Mouse (Mus musculus) small intestine, adult 2 months (tissue): ENCODE data around the gene Dtd1. TPM values are rescaled to one million over a fixed set of nuclear protein-coding genes. Genes with fewer than 3 reads are reported as not detected.
A peak's percentile ranks its signal among the peaks of the same experiment; 100 is the strongest.
"Not testable (repeated sequence)": the region's sequence is repeated elsewhere in the genome, so short reads cannot be mapped to it uniquely, and the experiment has no call there.

Source experiments
- H3K27ac ChIP-seq: fragments of 200-500 bp; 2 replicates; pipeline ENCODE4 v1.5.1; 2012; ENCODE audit warnings: low read depth, low read length, control low read depth, inconsistent platforms; ENCODE audit not compliant: insufficient read depth
- H3K27me3 ChIP-seq: fragments of 200-500 bp; 2 replicates; pipeline ENCODE4 v1.6.1; 2012; ENCODE audit warnings: mild to moderate bottlenecking, moderate library complexity, low read length, inconsistent platforms; ENCODE audit not compliant: control insufficient read depth, insufficient read depth
- H3K36me3 ChIP-seq: fragments of 200-500 bp; 2 replicates; pipeline ENCODE4 v1.6.1; 2012; ENCODE audit warnings: mild to moderate bottlenecking, low read length, control low read depth, inconsistent platforms; ENCODE audit not compliant: control insufficient read depth, insufficient read depth
- H3K4me1 ChIP-seq: fragments of 200-500 bp; 2 replicates; pipeline ENCODE4 v1.6.1; 2012; ENCODE audit warnings: low read length, inconsistent platforms, mixed read lengths; ENCODE audit not compliant: control insufficient read depth, insufficient read depth, insufficient read length
- H3K4me3 ChIP-seq: fragments of 200-500 bp; 2 replicates; pipeline ENCODE4 v1.5.1; 2012; ENCODE audit warnings: low read depth, mild to moderate bottlenecking, control low read depth, inconsistent platforms, low read length, moderate library complexity
- CTCF ChIP-seq: fragments of 200-500 bp; IDR thresholded peaks from 2 replicates; pipeline ENCODE4 v1.5.1; 2012; ENCODE audit warnings: low read depth, mild to moderate bottlenecking, control low read depth, inconsistent platforms, low read length, moderate library complexity, mixed read lengths; ENCODE audit not compliant: insufficient replicate concordance, insufficient read length; ENCODE audit errors: extremely low read depth
- POLR2A ChIP-seq: fragments of 200-500 bp; IDR thresholded peaks from 2 replicates; pipeline ENCODE4 v1.6.1; 2012; ENCODE audit warnings: low read depth, mild to moderate bottlenecking, control low read depth, inconsistent platforms, low read length, moderate library complexity
- WGBS: fragments of 180-500 bp; shearing (Covaris S2); methylation state at CpG from one replicate; pipeline ENCODE4 v1.1.7; 2018; 5-methylcytosine and 5-hydroxymethylcytosine counted together
- polyA plus RNA-seq: library from polyadenylated mRNA; depleted of rRNA; stranded (reverse); fragments of >200 nt; gene quantifications from 2 replicates; pipeline ENCODE4 v1.2.3, GENCODE M21; 2012; rRNA removed

Gene Dtd1
- 2.7 and 3.8 TPM in 2 replicates for polyA plus RNA-seq

GRCm38 (mm10) chr2:144599831-144600687 is at the start of gene Dtd1:
Gene Dtd1, plus strand, starts transcription at chr2:144599897.
- peak within 1 kb of the TSS; percentile 96 for H3K4me3 ChIP-seq
- no peaks in the 10 kb centered on the region for H3K27me3 ChIP-seq
- H3K4me1 ChIP-seq = no peaks in the 10 kb centered on the region
- TF ChIP-seq CTCF = peak; percentile 79
- TF ChIP-seq POLR2A = peak; percentile 32; the same call in 1 of the 2 replicates
- H3K36me3 ChIP-seq = no peaks in the 10 kb centered on the region
- H3K27ac ChIP-seq = peak within 1 kb of the TSS; percentile 51
- WGBS = 2% methylated on average over 50 of the region's 50 CpGs

GRCm38 (mm10) chr2:144550529-144550928 is 49.2 kb upstream of the Dtd1 start, which contains the start of gene Rbbp9:
Gene Rbbp9, minus strand, starts transcription at chr2:144550869.
- Histone ChIP-seq H3K27me3 (no peaks in the 10 kb centered on the region), H3K36me3 (0 out of 2 replicates have a peak, but pooled peaks cover 2% of the 10 kb centered on the region), H3K4me1 (peaks cover 3% of the 10 kb centered on the region; the same call in 1 of the 2 replicates), H3K27ac (no peak within 1 kb of the TSS), H3K4me3 (peak within 1 kb of the TSS; percentile 98)
- WGBS = under 1% methylated on average over 17 of the region's 17 CpGs
- TF ChIP-seq CTCF (no peak), POLR2A (no peak; the same call in 1 of the 2 replicates)

DNA sequence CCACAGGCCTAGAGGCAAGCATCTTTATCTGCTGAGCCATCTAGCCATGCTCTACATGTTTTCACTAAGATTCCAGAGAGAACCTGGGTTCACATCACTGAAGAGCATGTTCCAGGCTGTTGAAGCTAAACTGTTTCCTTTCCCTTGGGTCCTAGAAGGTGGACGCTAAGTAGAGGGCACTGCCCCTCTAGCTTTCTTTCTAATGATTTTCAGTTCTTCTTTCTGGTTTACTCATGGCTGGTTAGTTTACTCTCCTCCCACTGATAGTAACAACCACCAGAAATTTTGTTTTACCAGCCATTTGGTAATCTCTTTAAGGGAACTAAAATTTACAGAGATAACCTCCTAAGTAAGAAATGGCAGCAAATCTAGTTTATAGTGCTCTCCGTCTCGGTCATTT is 45.8 kb upstream of the Dtd1 start:
- Histone ChIP-seq H3K27me3 (no peaks in the 10 kb centered on the region), H3K4me1 (peaks cover 3% of the 10 kb centered on the region; the same call in 1 of the 2 replicates), H3K27ac (no peak overlapping the region), H3K36me3 (no peaks in the 10 kb centered on the region), H3K4me3 (no peak overlapping the region)
- TF ChIP-seq CTCF (no peak), POLR2A (no peak)
- 92% methylated on average over 3 of the region's 3 CpGs for WGBS

- H3K27me3 ChIP-seq = no peaks in the 10 kb centered on the region
- H3K36me3 ChIP-seq = peaks cover 9% of the 10 kb centered on the region
- peaks cover 3% of the 10 kb centered on the region; the same call in 1 of the 2 replicates for H3K4me1 ChIP-seq
- peak overlapping the region; percentile 79 for H3K27ac ChIP-seq
- 1% methylated on average over 14 of the region's 14 CpGs for WGBS
- TF ChIP-seq CTCF (no peak), POLR2A (no peak)
- peak overlapping the region; percentile 89 for H3K4me3 ChIP-seq
Measured at GRCm38 (mm10) chr2:144555286-144555819, 44.3 kb upstream of the Dtd1 start.

DNA sequence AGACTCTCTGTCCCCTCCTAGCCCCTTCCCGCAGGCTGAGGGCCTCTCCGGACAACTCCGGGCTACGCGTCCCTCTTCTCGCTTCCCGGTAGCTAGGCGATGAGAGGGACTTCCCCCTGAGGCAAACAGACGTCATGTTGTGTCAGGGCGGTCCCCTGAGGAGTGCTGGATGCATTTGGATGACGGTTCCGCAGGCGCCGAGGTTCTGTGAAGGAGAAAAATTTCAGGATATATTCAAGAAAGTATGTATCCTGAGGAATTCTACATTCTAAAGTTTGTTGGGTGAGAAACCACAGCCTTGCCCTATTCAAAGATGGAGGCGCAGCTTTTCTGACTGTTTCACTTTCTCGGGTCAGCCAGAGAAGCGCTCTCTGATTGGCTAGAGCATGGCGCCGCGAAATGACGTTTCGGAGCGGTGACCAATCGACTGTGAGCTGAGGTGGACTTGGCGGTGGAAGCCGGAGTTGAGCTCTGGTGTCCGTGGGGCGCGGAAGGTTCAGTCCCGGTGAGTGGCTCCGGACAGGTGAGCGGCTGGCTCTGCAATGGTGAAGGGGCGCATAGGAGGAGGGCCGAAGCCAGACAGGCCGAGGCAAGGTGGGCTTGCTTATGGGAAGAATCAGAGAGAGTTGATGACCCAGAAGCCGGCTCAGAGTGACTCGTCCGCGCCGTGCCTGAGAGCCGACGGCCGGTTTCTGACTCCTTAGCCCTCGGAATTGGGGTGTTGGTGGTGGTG is 43.7 kb upstream of the Dtd1 start, which contains the start of gene Sec23b:
Gene Sec23b, plus strand, starts transcription at position 410 of the 733 bp plus-strand sequence.
- under 1% methylated on average over 44 of the region's 44 CpGs for WGBS
- Histone ChIP-seq H3K4me1 (peaks cover 3% of the 10 kb centered on the region; the same call in 1 of the 2 replicates), H3K36me3 (peaks cover 9% of the 10 kb centered on the region), H3K4me3 (peak within 1 kb of the TSS; percentile 89), H3K27me3 (no peaks in the 10 kb centered on the region), H3K27ac (peak within 1 kb of the TSS; percentile 79)
- TF ChIP-seq CTCF (no peak), POLR2A (peak; percentile 77)

DNA sequence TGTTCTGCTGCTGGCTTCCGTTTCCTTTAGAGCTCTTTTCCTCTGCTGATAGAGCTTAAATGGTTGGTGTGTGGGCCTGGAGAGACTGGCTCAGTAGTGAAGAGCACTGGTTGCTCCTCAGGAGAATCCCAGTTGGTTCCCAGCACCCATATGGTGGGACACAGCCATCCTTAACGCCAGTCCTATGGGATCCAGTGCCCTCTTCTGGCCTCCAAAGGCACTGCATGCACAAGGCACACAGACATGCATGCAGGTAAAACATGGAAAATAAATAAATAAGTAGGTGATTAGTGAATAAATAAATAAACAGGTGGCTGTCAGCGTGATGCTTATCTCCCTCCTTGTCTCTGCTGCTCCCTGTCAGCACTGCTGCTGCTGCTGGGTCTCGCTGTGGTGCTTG is 11.0 kb upstream of the Dtd1 start:
- 82% methylated on average over 4 of the region's 4 CpGs for WGBS
- Histone ChIP-seq H3K27ac (no peak overlapping the region), H3K27me3 (no peaks in the 10 kb centered on the region), H3K4me1 (0 out of 2 replicates have a peak, but pooled peaks cover 1% of the 10 kb centered on the region), H3K4me3 (no peak overlapping the region), H3K36me3 (peaks cover 51% of the 10 kb centered on the region)
- TF ChIP-seq CTCF (peak; percentile 34; the same call in 1 of the 2 replicates), POLR2A (no peak)

- H3K36me3 ChIP-seq = peaks cover 18% of the 10 kb centered on the region
- H3K4me3 ChIP-seq, H3K27me3 ChIP-seq, H3K27ac ChIP-seq, H3K4me1 ChIP-seq: not testable (repeated sequence)
- WGBS = 67% methylated on average over 8 of the region's 8 CpGs
Measured at GRCm38 (mm10) chr2:144593036-144593435, 6.7 kb upstream of the Dtd1 start.
